Mouse (Mus musculus) erythroblast, embryonic 14.5 days (primary cell): ENCODE results near the gene Rora.

Experiments used
- GATA1 ChIP-seq: IDR thresholded peaks from 2 replicates; pipeline ENCODE4 v1.6.1; 2012; ENCODE audit warnings: low read length, inconsistent platforms, mixed read lengths
- TAL1 ChIP-seq: IDR thresholded peaks from 3 replicates; pipeline ENCODE4 v1.6.1; 2012; ENCODE audit warnings: low read length, inconsistent platforms, mixed read lengths

- TF ChIP-seq GATA1 (no peak), TAL1 (no peak)
Measured at GRCm38 (mm10) chr9:69291451-69291850, 637.9 kb downstream of the Rora start.
